Mouse (Mus musculus): ENCODE measurements at regions not wholly inside any gene's neighbourhood (a gene's known extent, or its start where the extent isn't known, plus 50 kb on each side); places are given as distances from the start of the nearest gene placed in this dataset.
A peak's percentile ranks its signal among the peaks of the same experiment; 100 is the strongest.
"Not testable (repeated sequence)": the region's sequence is repeated elsewhere in the genome, so short reads cannot be mapped to it uniquely, and the experiment has no call there.

- DNase-seq (ENCODE audit: low spot score in 2 of 2) = not testable (repeated sequence)
Measured at GRCm38 (mm10) chr11:40159161-40159560, 535.8 kb downstream of the Mat2b start.

- peak; percentile 17 to 32 for DNase-seq (ENCODE audit: low spot score in 2 of 2)
Measured at GRCm38 (mm10) chr11:40149312-40149711, 545.7 kb downstream of the Mat2b start.

- DNase-seq (ENCODE audit: low spot score in 2 of 2) = no peak
Measured at GRCm38 (mm10) chr11:40137803-40138202, 557.2 kb downstream of the Mat2b start.

- DNase-seq (ENCODE audit: low spot score in 2 of 2) = no peak
Measured at GRCm38 (mm10) chr11:40102613-40103012, 592.4 kb downstream of the Mat2b start.

GRCm38 (mm10) chr11:40074317-40074716 is 620.7 kb downstream of the Mat2b start:
- DNase-seq (ENCODE audit: low spot score in 2 of 2) = no peak

GRCm38 (mm10) chr11:40050503-40050902 is 644.5 kb downstream of the Mat2b start:
- DNase-seq (ENCODE audit: low spot score in 2 of 2) = no peak

- no peak for DNase-seq (ENCODE audit: low spot score in 2 of 2)
Measured at GRCm38 (mm10) chr11:40027511-40027910, 667.5 kb downstream of the Mat2b start.

GRCm38 (mm10) chr11:39999483-39999882 is 695.5 kb downstream of the Mat2b start:
- DNase-seq (ENCODE audit: low spot score in 2 of 2) = no peak

- no peak for DNase-seq (ENCODE audit: low spot score in 2 of 2)
Measured at GRCm38 (mm10) chr11:39998612-39999011, 696.4 kb downstream of the Mat2b start.

- DNase-seq (ENCODE audit: low spot score in 2 of 2) = peak in 1 of 2 experiments; percentile 2
Measured at GRCm38 (mm10) chr11:39972585-39972984, 722.4 kb downstream of the Mat2b start.

GRCm38 (mm10) chr11:39963705-39964104 is 731.3 kb downstream of the Mat2b start:
- no peak for DNase-seq (ENCODE audit: low spot score in 2 of 2)

GRCm38 (mm10) chr11:39954426-39954825 is 740.6 kb downstream of the Mat2b start:
- no peak for DNase-seq (ENCODE audit: low spot score in 2 of 2)

GRCm38 (mm10) chr11:39944196-39944595 is 750.8 kb downstream of the Mat2b start:
- DNase-seq (ENCODE audit: low spot score in 2 of 2) = peak in 1 of 2 experiments; percentile 25

GRCm38 (mm10) chr11:39934216-39934615 is 760.8 kb downstream of the Mat2b start:
- no peak for DNase-seq (ENCODE audit: low spot score in 2 of 2)

- DNase-seq (ENCODE audit: low spot score in 2 of 2) = no peak
Measured at GRCm38 (mm10) chr11:39923977-39924527, 771.0 kb downstream of the Mat2b start.

- no peak for DNase-seq (ENCODE audit: low spot score in 2 of 2)
Measured at GRCm38 (mm10) chr11:39917716-39918347, 777.2 kb downstream of the Mat2b start.

- no peak for DNase-seq (ENCODE audit: low spot score in 2 of 2)
Measured at GRCm38 (mm10) chr11:39899644-39900225, 795.3 kb downstream of the Mat2b start.

GRCm38 (mm10) chr11:39883305-39883704 is 811.7 kb downstream of the Mat2b start:
- DNase-seq (ENCODE audit: low spot score in 2 of 2) = no peak

- no peak for DNase-seq (ENCODE audit: low spot score in 2 of 2)
Measured at GRCm38 (mm10) chr11:39868451-39868979, 826.5 kb downstream of the Mat2b start.
